Mouse (Mus musculus) heart, embryonic 12.5 days (tissue): ENCODE data around the gene Ostn. TPM values are rescaled to one million over a fixed set of nuclear protein-coding genes. Genes with fewer than 3 reads are reported as not detected.

Experiments used
- ATAC-seq: fragments of 200-750 bp; cut with Nextera tagmentation; 2 replicates; pipeline ENCODE4 v1.8.0; 2017; ENCODE audit warnings: moderate TSS enrichment, moderate library complexity; ENCODE audit not compliant: insufficient number of reproducible peaks, low FRiP score
- H3K27ac ChIP-seq: fragments of 300-500 bp; sonication (generic); 2 replicates; pipeline ENCODE4 v1.5.1; 2016; ENCODE audit warnings: mild to moderate bottlenecking, moderate library complexity; ENCODE audit not compliant: poor library complexity, severe bottlenecking
- H3K27me3 ChIP-seq: fragments of 300-500 bp; sonication (generic); replicated peaks from 2 replicates; pipeline ENCODE4 v1.6.1; 2016; ENCODE audit warnings: mild to moderate bottlenecking, moderate library complexity
- H3K36me3 ChIP-seq: fragments of 300-500 bp; sonication (generic); 2 replicates; pipeline ENCODE4 v1.6.1; 2016; ENCODE audit warnings: mild to moderate bottlenecking, moderate library complexity
- H3K4me1 ChIP-seq: fragments of 300-500 bp; sonication (generic); replicated peaks from 2 replicates; pipeline ENCODE4 v1.6.1; 2016; ENCODE audit warnings: mild to moderate bottlenecking
- H3K4me2 ChIP-seq: fragments of 300-500 bp; sonication (generic); 2 replicates; pipeline ENCODE4 v1.6.1; 2016; ENCODE audit warnings: mild to moderate bottlenecking, moderate library complexity
- H3K4me3 ChIP-seq: fragments of 300-500 bp; sonication (generic); 2 replicates; pipeline ENCODE4 v1.5.1; 2016; ENCODE audit warnings: mild to moderate bottlenecking
- H3K9ac ChIP-seq: fragments of 300-500 bp; sonication (generic); 2 replicates; pipeline ENCODE4 v1.6.1; 2016; ENCODE audit warnings: mild to moderate bottlenecking, moderate library complexity
- H3K9me3 ChIP-seq: fragments of 300-500 bp; sonication (generic); replicated peaks from 2 replicates; pipeline ENCODE4 v1.6.1; 2016; ENCODE audit warnings: mild to moderate bottlenecking, moderate library complexity
- WGBS: fragments of 180-500 bp; shearing (Covaris S2); methylation state at CpG from one replicate; pipeline ENCODE4 v1.1.7; 2016; 5-methylcytosine and 5-hydroxymethylcytosine counted together
- polyA plus RNA-seq: library from polyadenylated mRNA; unstranded; fragments of >200 nt; fragmentation: Nextera tagmentation; extraction: Ambion mirVana; gene quantifications from 2 replicates; pipeline ENCODE4 v1.2.1, GENCODE M21; 2016

Ostn gene
- polyA plus RNA-seq, 1 experiment from 2014 or later, result not detected

DNA sequence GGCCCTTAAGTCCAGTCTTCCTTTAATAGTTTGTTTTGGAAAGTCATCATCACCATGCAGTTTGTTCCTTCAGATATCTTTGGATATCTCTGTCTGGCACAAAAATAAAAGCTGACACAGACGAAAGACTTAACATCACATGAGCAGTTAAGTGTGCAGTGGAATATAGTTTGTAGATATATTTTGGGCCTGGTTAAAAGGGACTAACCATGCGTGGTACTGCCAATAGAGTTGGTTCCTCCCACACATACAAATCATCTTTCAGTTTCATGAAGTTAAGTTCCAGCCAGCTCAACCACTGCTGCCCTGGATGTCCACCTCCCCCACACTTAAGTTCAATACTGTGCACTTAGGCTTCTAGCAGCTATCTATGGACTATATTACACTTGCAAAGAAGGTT is 47.2 kb downstream of the Ostn start:
- Histone ChIP-seq H3K27ac (no peak overlapping the region), H3K36me3 (no peaks in the 10 kb centered on the region), H3K9ac (no peak overlapping the region), H3K4me1 (no peaks in the 10 kb centered on the region), H3K9me3 (no peaks in the 10 kb centered on the region), H3K4me2 (no peak overlapping the region), H3K4me3 (no peak overlapping the region), H3K27me3 (no peaks in the 10 kb centered on the region)
- 54% methylated on average over 2 of the region's 2 CpGs for WGBS
- ATAC-seq, result no peak

- 77% methylated on average over 1 of the region's 1 CpGs for WGBS
Observed at GRCm38 (mm10) chr16:27360059-27360458, 52.8 kb downstream of the Ostn start.

GRCm38 (mm10) chr16:27370191-27370590 is 62.9 kb downstream of the Ostn start, which contains the start of gene Uts2b:
Gene Uts2b, minus strand, starts transcription at chr16:27370239.
- Histone ChIP-seq H3K4me3 (no peak within 1 kb of the TSS), H3K27me3 (no peaks in the 10 kb centered on the region), H3K27ac (no peak within 1 kb of the TSS), H3K4me2 (no peak within 1 kb of the TSS), H3K9me3 (no peaks in the 10 kb centered on the region), H3K36me3 (no peaks in the 10 kb centered on the region), H3K9ac (no peak within 1 kb of the TSS), H3K4me1 (no peaks in the 10 kb centered on the region)
- no peak for ATAC-seq
- WGBS, result 66% methylated on average over 8 of the region's 8 CpGs

More at GRCm38 (mm10) chr16:27360059-27360458, 52.8 kb downstream of the Ostn start:
- Histone ChIP-seq H3K4me3 (no peak overlapping the region), H3K27ac (no peak overlapping the region), H3K4me2 (no peak overlapping the region), H3K9me3 (no peaks in the 10 kb centered on the region), H3K36me3 (no peaks in the 10 kb centered on the region), H3K4me1 (no peaks in the 10 kb centered on the region), H3K9ac (no peak overlapping the region), H3K27me3 (no peaks in the 10 kb centered on the region)
- no peak for ATAC-seq

- Histone ChIP-seq H3K4me2 (no peak overlapping the region), H3K4me1 (no peaks in the 10 kb centered on the region), H3K27ac (no peak overlapping the region), H3K9me3 (no peaks in the 10 kb centered on the region), H3K27me3 (no peaks in the 10 kb centered on the region), H3K36me3 (no peaks in the 10 kb centered on the region), H3K9ac (no peak overlapping the region), H3K4me3 (no peak overlapping the region)
- ATAC-seq, result no peak
- 86% methylated on average over 2 of the region's 2 CpGs for WGBS
Observed at GRCm38 (mm10) chr16:27370700-27371099, 63.4 kb downstream of the Ostn start.

DNA sequence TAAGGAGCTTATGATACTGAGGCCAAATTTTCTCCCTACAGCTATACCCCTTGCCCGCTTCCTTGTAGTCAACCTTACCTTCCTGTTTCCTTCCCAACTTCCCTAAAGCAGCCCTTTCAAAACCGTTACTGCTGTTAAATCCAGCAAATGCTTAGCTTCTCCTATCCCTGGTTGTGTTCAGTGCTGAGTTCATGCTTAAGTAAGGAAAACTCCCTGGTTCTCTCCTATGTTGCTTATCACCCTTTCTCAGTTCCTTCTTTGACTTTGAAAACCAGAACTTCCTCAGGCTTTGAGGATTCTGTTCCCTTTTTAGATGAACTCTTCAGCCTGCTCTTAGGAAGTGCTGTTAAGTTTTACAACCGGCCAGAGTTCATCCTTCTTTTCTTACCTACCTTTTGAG is 66.8 kb downstream of the Ostn start:
- Histone ChIP-seq H3K36me3 (no peaks in the 10 kb centered on the region), H3K27ac (no peak overlapping the region), H3K4me1 (no peaks in the 10 kb centered on the region), H3K9me3 (no peaks in the 10 kb centered on the region), H3K9ac (no peak overlapping the region), H3K27me3 (no peaks in the 10 kb centered on the region), H3K4me3 (no peak overlapping the region), H3K4me2 (no peak overlapping the region)
- WGBS, result 55% methylated on average over 3 of the region's 3 CpGs
- ATAC-seq, result no peak

GRCm38 (mm10) chr16:27375318-27375717 is 68.0 kb downstream of the Ostn start:
- H3K4me1 ChIP-seq, result no peaks in the 10 kb centered on the region
- H3K4me3 ChIP-seq, result no peak overlapping the region
- no peaks in the 10 kb centered on the region for H3K36me3 ChIP-seq
- H3K27ac ChIP-seq, result no peak overlapping the region
- ATAC-seq, result no peak
- H3K9me3 ChIP-seq, result no peaks in the 10 kb centered on the region
- WGBS, result 84% methylated on average over 2 of the region's 2 CpGs
- no peaks in the 10 kb centered on the region for H3K27me3 ChIP-seq
- no peak overlapping the region for H3K9ac ChIP-seq
- no peak overlapping the region for H3K4me2 ChIP-seq

DNA sequence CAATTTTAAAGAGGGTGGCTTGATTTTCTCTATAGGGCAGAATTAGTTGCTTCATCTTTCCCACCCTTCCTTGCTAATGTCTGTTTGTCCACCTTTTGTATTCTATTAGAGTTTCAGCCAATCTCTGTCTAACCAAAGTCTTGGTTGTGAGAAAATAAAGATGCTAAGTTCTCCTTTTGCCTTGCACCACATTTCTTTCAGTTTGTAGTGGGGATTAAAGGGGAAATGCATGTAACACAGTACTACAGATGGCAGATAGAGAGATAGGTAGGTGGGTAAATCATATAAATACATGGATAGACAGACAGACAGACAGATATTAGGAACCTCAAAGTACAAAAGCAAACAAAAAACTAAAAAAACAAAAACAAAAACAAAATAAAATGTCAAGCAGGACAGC is 69.3 kb downstream of the Ostn start:
- no peak overlapping the region for H3K9ac ChIP-seq
- no peaks in the 10 kb centered on the region for H3K36me3 ChIP-seq
- H3K4me1 ChIP-seq, result no peaks in the 10 kb centered on the region
- H3K27ac ChIP-seq, result no peak overlapping the region
- H3K27me3 ChIP-seq, result no peaks in the 10 kb centered on the region
- H3K4me2 ChIP-seq, result no peak overlapping the region
- no peak for ATAC-seq
- no peaks in the 10 kb centered on the region for H3K9me3 ChIP-seq
- H3K4me3 ChIP-seq, result no peak overlapping the region

DNA sequence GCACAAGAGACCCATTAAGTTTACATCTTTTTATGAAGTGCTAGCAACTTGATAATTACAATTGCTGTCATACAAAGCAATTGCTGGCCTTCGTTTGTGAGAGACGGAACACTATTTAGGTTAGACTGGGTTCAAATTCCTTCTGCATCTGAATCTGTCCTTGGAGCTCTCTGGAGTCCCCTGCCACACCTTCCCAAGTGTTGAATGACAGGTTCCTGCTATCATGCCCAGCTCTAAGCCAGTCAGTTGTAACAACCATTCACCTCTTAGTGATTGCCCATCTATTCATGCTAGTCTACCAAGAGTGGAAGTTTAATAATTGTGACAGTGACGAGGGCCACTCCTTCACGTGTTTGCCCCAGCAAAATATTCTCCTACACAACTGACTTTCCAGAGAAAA is 74.9 kb downstream of the Ostn start:
- no peak for ATAC-seq
- Histone ChIP-seq H3K36me3 (no peaks in the 10 kb centered on the region), H3K4me1 (no peaks in the 10 kb centered on the region), H3K27ac (no peak overlapping the region), H3K9me3 (no peaks in the 10 kb centered on the region), H3K4me3 (no peak overlapping the region), H3K4me2 (no peak overlapping the region), H3K9ac (no peak overlapping the region), H3K27me3 (no peaks in the 10 kb centered on the region)
- WGBS, result 73% methylated on average over 4 of the region's 4 CpGs

GRCm38 (mm10) chr16:27384893-27385603 is 77.8 kb downstream of the Ostn start:
- Histone ChIP-seq H3K4me2 (no peak overlapping the region), H3K9ac (no peak overlapping the region), H3K9me3 (no peaks in the 10 kb centered on the region), H3K36me3 (no peaks in the 10 kb centered on the region), H3K27ac (no peak overlapping the region), H3K4me1 (peaks cover 14% of the 10 kb centered on the region), H3K4me3 (no peak overlapping the region), H3K27me3 (no peaks in the 10 kb centered on the region)
- 53% methylated on average over 4 of the region's 4 CpGs for WGBS
- no peak for ATAC-seq

DNA sequence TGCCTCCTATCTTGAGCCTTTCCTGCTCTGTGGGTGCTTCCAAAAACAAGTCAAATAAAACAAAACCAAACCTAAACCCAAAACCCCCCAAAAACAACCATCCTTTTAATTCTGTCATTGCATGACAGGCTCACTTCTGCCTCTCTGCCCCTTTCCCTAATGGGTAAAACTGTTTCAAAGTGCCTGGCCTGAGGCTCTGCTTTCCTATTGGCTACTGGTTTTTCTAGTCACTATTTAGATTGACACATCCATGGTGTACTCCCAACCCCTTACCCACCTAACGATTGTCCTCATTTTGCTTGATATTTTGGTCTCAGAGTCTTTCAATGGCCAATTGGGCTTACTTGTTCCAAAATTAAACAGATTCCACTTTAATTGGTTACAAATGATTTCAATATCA is 78.4 kb downstream of the Ostn start:
- WGBS, result 81% methylated on average over 1 of the region's 1 CpGs

DNA sequence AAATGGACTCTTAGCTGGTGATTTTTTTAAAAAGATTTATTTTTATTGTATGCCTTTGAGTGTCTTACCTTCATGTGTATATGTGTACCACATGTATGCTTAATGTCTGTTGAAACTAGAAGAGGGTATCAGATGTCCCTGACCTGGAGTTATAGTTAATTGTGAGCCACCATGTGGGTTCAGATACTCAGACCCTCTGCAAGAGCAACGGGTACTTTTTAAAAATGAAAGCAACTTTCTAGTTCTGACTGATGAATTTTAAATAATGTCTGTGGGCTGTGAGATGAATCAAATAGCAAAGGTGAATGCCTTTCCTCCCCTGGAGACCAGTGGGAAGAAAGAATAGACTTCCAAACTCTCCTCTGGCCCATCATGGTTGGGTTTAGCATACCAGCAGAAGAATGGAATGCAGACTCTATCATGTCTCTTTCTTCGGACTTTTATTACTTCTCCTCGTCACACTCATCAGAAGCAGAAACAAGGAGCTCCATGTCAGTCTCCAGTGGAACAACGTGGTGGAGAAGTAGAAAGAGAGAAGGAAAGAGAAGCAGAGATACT is 79.6 kb downstream of the Ostn start:
- Histone ChIP-seq H3K4me2 (no peak overlapping the region), H3K27ac (no peak overlapping the region), H3K9ac (no peak overlapping the region), H3K27me3 (no peaks in the 10 kb centered on the region), H3K4me1 (peaks cover 29% of the 10 kb centered on the region), H3K4me3 (no peak overlapping the region), H3K36me3 (no peaks in the 10 kb centered on the region), H3K9me3 (no peaks in the 10 kb centered on the region)
- 66% methylated on average over 4 of the region's 4 CpGs for WGBS
- ATAC-seq, result no peak

More for the DNA sequence above, 78.4 kb downstream of the Ostn start:
- H3K4me1 ChIP-seq, result peaks cover 19% of the 10 kb centered on the region
- no peaks in the 10 kb centered on the region for H3K36me3 ChIP-seq
- no peak for ATAC-seq
- no peak overlapping the region for H3K4me3 ChIP-seq
- H3K27me3 ChIP-seq, result no peaks in the 10 kb centered on the region
- H3K9me3 ChIP-seq, result no peaks in the 10 kb centered on the region
- H3K27ac ChIP-seq, result no peak overlapping the region
- H3K4me2 ChIP-seq, result no peak overlapping the region
- no peak overlapping the region for H3K9ac ChIP-seq
